Mouse (Mus musculus) forebrain, postnatal 0 days (tissue): ENCODE measurements around the gene Siva1. TPM values are rescaled to one million over a fixed set of nuclear protein-coding genes. Genes with fewer than 3 reads are reported as not detected.

Source experiments
- ATAC-seq: fragments of 200-750 bp; cut with Nextera tagmentation; 2 replicates; pipeline ENCODE4 v1.8.0; 2017; ENCODE audit warnings: mild to moderate bottlenecking, moderate library complexity
- DNase-seq: peaks from one replicate; pipeline ENCODE4 v3.0.0-alpha.2; 2015
- H3K27ac ChIP-seq: fragments of 300-500 bp; sonication (generic); 2 replicates; pipeline ENCODE4 v1.5.1; 2014; ENCODE audit warnings: low read depth, mild to moderate bottlenecking, antibody characterized with exemption, low read length, moderate library complexity, mixed read lengths
- H3K27me3 ChIP-seq: fragments of 300-500 bp; sonication (generic); 2 replicates; pipeline ENCODE4 v1.6.1; 2014; ENCODE audit warnings: mild to moderate bottlenecking, low read length, mixed read lengths; ENCODE audit not compliant: insufficient read depth
- H3K36me3 ChIP-seq: fragments of 300-500 bp; sonication (generic); 2 replicates; pipeline ENCODE4 v1.6.1; 2014; ENCODE audit warnings: mild to moderate bottlenecking, moderate library complexity; ENCODE audit not compliant: insufficient read depth
- H3K4me1 ChIP-seq: fragments of 300-500 bp; sonication (generic); 2 replicates; pipeline ENCODE4 v1.6.1; 2014; ENCODE audit warnings: antibody characterized with exemption; ENCODE audit not compliant: insufficient read depth
- H3K4me2 ChIP-seq: fragments of 300-500 bp; sonication (generic); 2 replicates; pipeline ENCODE4 v1.6.1; 2014; ENCODE audit warnings: low read depth, mild to moderate bottlenecking, moderate library complexity
- H3K4me3 ChIP-seq: fragments of 300-500 bp; sonication (generic); 2 replicates; pipeline ENCODE4 v1.5.1; 2014; ENCODE audit warnings: low read depth, low read length, mixed read lengths
- H3K9ac ChIP-seq: fragments of 300-500 bp; sonication (generic); 2 replicates; pipeline ENCODE4 v1.6.1; 2014; ENCODE audit warnings: mild to moderate bottlenecking
- H3K9me3 ChIP-seq: fragments of 300-500 bp; sonication (generic); 2 replicates; pipeline ENCODE4 v1.6.1; 2016; ENCODE audit warnings: low read length
- CTCF ChIP-seq: sonication (generic); IDR thresholded peaks from 2 replicates; pipeline ENCODE4 v1.5.1; 2016; ENCODE audit warnings: antibody characterized with exemption, control low read depth, low read depth
- WGBS: fragments of 180-500 bp; shearing (Covaris S2); extraction: QIAGEN DNeasy Blood & Tissue Kit; methylation state at CpG from one replicate; pipeline ENCODE4 v1.1.7; 2014; 5-methylcytosine and 5-hydroxymethylcytosine counted together
- polyA plus RNA-seq: library from polyadenylated mRNA; unstranded; fragments of >200 nt; fragmentation: Nextera tagmentation; extraction: Ambion mirVana; gene quantifications from 2 replicates; pipeline ENCODE4 v1.2.1, GENCODE M21; 2015
- total RNA-seq: library from RNA; depleted of rRNA; stranded (reverse); fragments of >200 nt; gene quantifications from 2 replicates; pipeline ENCODE4 v1.2.3, GENCODE M21; 2014

Gene Siva1
- total and polyA plus RNA-seq, 2 experiments from 2014 or later = 28.0 to 50.5 TPM

DNA sequence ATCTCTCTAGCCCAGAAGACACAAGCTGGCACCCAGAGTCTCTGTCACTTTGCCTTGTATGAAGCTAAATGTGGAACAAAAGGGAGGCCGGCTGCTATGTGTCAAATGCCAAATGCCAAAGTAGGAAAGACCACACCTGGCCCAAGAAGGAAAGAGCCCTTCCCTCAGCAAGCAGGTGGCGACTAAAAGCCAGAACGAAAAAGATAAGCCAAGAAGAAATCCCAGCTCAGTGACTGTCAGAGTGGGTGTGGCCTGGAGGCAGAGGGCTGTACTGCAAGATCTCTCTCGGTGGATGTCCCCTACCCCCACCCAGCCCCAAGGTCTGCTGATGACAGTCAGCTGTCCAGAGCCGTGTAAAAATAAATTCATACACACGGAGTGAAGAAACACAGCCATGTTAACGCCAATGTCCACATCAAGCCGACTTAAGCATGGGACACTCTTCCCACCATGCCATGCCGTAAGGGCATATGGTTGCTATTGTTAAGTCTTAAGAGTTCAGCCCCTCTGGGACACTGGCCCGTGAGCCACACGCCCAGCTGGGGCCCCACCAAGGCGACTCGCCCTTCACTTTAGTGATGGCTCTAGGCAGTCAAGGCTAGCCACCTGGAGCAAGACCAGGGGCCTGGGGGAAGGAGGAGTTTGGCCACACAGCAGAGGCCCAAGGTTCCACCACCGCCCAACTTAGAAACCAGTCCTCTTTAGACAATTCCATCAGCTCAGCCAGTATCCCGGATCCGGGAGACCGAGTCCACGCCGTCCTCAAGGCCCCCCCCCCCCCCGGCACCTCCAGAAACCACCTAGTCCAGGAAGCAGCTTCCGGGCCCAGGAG lies 28.5 kb downstream of the Siva1 start:
- H3K27ac ChIP-seq = peak overlapping the region; percentile 91
- H3K9me3 ChIP-seq = no peaks in the 10 kb centered on the region
- DNase-seq = peak; percentile 62
- peak overlapping the region; percentile 88 for H3K4me2 ChIP-seq
- H3K4me3 ChIP-seq = peak overlapping the region; percentile 91
- H3K27me3 ChIP-seq = 0 out of 2 replicates have a peak, but pooled peaks cover 2% of the 10 kb centered on the region
- 2% methylated on average over 21 of the region's 21 CpGs for WGBS
- H3K4me1 ChIP-seq = peaks cover 24% of the 10 kb centered on the region
- TF ChIP-seq CTCF = peak; percentile 45
- peak; percentile 44 for ATAC-seq
- H3K36me3 ChIP-seq = peaks cover 28% of the 10 kb centered on the region
- H3K9ac ChIP-seq = peak overlapping the region; percentile 96

DNA sequence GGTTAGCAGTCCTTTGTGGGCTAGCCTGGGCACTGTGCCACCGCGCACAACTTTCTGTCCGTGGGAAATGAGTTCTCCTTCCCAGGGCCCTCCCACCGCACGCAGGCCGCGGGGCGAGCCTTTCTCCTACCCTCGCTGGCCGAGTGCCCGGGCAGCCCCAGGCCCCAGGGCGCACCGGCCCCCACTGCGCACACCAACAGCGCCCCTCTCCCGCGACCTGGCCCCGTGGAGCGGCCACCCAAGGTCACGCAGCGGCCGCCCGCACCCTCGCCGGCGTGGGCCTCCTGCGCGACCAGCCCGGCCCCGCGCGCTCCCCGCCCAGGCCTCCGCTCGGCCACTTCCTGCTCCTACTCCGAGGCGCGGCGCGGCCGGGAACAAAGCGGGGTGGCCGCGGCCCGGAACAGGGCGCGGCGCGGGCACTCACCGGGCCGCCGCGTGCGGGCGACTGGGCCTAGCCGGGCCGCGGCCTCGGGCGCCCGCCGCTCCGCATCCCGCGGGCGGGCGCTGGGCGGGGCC lies 29.2 kb downstream of the Siva1 start:
- peak; percentile 35 for ATAC-seq
- Histone ChIP-seq H3K27me3 (peaks cover 8% of the 10 kb centered on the region; the same call in 1 of the 2 replicates), H3K4me2 (peak overlapping the region; percentile 88), H3K4me1 (peaks cover 24% of the 10 kb centered on the region), H3K4me3 (peak overlapping the region; percentile 91), H3K27ac (peak overlapping the region; percentile 91), H3K36me3 (peaks cover 21% of the 10 kb centered on the region), H3K9ac (peak overlapping the region; percentile 96), H3K9me3 (no peaks in the 10 kb centered on the region)
- DNase-seq = peak; percentile 63
- TF ChIP-seq CTCF = no peak
- 2% methylated on average over 51 of the region's 68 CpGs for WGBS

- H3K36me3 ChIP-seq = peaks cover 14% of the 10 kb centered on the region; the same call in 1 of the 2 replicates
- TF ChIP-seq CTCF = no peak
- peak within 1 kb of the TSS; percentile 91 for H3K27ac ChIP-seq
- peak within 1 kb of the TSS; percentile 88 for H3K4me2 ChIP-seq
- H3K27me3 ChIP-seq = peaks cover 15% of the 10 kb centered on the region; the same call in 1 of the 2 replicates
- DNase-seq = peak; percentile 68
- H3K9me3 ChIP-seq = no peaks in the 10 kb centered on the region
- H3K4me1 ChIP-seq = peaks cover 24% of the 10 kb centered on the region
- H3K4me3 ChIP-seq = peak within 1 kb of the TSS; percentile 91
- peak within 1 kb of the TSS; percentile 96 for H3K9ac ChIP-seq
- 3% methylated on average over 32 of the region's 70 CpGs for WGBS
- peak; percentile 23; the same call in 1 of the 2 replicates for ATAC-seq
These were observed 29.9 kb downstream of the Siva1 start, which contains the start of gene Akt1 for GRCm38 (mm10) chr12:112674132-112675011. TSS of gene Akt1 (minus strand) at chr12:112674884.

DNA sequence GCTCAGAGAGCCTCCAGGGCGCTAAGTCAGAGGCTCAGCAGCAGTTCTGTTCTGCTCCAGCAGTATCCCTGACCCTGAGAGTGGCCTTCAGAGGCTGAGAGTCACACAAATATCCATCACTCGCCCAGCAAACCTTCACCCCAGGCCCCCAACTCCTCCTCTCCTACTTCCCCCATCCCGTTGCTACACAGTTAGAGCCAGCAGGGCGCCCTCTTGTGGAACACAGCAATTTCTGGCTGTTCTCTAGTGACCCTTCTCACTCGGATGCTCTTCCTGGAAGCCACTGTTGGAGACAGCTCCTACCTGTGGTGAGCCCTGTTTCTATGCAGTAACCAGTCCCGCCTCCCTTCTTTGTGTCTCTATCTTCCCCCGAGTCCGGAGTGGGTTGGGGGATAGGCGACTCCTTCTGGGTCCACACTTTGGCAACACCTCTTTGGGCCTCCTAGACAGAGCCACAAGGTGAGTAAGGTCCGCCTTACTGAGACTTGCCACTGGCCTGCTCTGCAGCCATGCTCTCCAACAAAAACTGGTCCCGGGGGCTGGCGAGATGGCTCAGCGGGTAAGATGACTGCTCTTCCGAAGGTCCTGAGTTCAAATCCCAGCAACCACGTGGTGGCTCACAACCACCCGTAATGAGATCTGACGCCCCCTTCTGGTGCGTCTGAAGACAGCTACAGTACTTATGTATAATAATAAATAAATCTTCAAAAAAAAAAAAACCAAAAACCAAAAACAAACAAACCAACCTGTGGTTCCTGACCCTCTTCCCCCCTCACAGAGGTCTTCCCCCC lies 31.0 kb downstream of the Siva1 start:
- peak overlapping the region; percentile 88 for H3K4me2 ChIP-seq
- peak; percentile 88 for TF ChIP-seq CTCF
- peak overlapping the region; percentile 91 for H3K27ac ChIP-seq
- peaks cover 24% of the 10 kb centered on the region for H3K4me1 ChIP-seq
- H3K9ac ChIP-seq = peak overlapping the region; percentile 96; the same call in 1 of the 2 replicates
- DNase-seq (peak; percentile 89), ATAC-seq (peak; percentile 70)
- 14% methylated on average over 18 of the region's 18 CpGs for WGBS
- H3K9me3 ChIP-seq = no peaks in the 10 kb centered on the region
- peaks cover 3% of the 10 kb centered on the region; the same call in 1 of the 2 replicates for H3K36me3 ChIP-seq
- peaks cover 21% of the 10 kb centered on the region for H3K27me3 ChIP-seq
- peak overlapping the region; percentile 91 for H3K4me3 ChIP-seq

DNA sequence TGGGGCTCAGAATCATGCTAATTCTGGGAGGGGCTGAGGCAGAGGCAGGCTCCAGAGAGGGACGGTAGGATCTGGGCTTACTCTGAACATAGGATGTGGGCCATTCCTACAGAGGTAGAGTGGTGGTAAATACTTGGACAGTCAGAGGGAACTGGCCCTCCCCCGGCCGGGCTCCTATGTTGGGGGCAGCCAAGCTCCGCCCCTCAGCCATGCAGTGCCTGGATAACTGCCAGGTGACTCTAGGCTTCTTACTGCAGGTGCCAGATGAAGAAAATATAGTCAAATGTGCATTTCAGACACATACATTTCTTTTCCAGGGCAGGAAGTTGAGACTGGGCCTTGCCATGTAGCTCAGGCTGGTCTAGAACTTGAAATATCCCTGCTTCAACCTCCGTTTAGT lies 32.6 kb downstream of the Siva1 start:
- Histone ChIP-seq H3K9me3 (no peaks in the 10 kb centered on the region), H3K36me3 (no peaks in the 10 kb centered on the region), H3K27ac (no peak overlapping the region), H3K4me3 (no peak overlapping the region), H3K9ac (no peak overlapping the region), H3K27me3 (peaks cover 21% of the 10 kb centered on the region), H3K4me1 (peaks cover 21% of the 10 kb centered on the region), H3K4me2 (no peak overlapping the region)
- TF ChIP-seq CTCF = no peak
- DNase-seq = no peak
- ATAC-seq = no peak
- WGBS = 53% methylated on average over 5 of the region's 5 CpGs
